Mouse (Mus musculus) urinary bladder, postnatal 14 days (tissue): ENCODE results near the gene Zdhhc1.
A peak's percentile ranks its signal among the peaks of the same experiment; 100 is the strongest.

Experiments
- DNase-seq: peaks from one replicate; pipeline ENCODE4 v3.0.0; 2021; ENCODE audit warnings: low spot score

The Zdhhc1 gene

GRCm38 (mm10) chr8:105496439-105497180 lies at the start of gene Zdhhc1:
Gene Zdhhc1 (minus strand): TSS chr8:105496902.
- peak; percentile 91 for DNase-seq

GRCm38 (mm10) chr8:105545249-105545648 lies 48.5 kb upstream of the Zdhhc1 start:
- no peak for DNase-seq

DNA sequence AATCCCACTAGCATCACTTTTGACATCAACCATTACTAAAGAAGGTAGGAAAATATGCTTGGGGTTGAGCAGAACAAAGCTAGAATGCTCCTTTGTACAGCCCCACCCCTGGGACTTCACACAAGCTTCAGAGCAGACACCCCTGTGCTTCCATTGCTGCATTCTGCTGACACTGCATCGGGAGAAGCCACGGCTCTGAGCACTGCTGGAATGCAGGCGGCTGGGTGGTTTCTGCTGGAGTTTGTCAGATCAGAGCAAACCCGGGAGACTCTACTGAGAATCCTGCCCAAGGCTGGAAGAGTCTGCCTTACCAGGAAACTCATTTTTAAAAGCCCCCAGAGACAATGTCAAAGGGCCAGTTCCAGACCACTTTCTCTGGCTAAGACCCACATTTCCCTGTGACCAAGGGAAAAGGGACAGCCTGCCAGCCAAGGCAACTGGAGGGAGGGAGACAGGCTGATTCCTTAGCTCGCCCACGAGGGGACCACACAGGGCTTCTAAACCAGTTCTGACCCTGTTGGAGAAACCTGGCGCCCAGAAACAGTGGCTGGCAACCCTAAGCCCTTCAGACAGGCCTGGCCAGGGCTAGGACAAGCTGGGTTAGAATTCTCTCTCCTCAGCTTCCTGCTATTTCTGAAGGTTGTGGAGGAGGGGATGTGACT lies 48.0 kb upstream of the Zdhhc1 start:
- DNase-seq, result peak; percentile 35

GRCm38 (mm10) chr8:105543703-105544102 lies 47.0 kb upstream of the Zdhhc1 start:
- DNase-seq, result no peak

GRCm38 (mm10) chr8:105542808-105543207 lies 46.1 kb upstream of the Zdhhc1 start:
- DNase-seq, result no peak

GRCm38 (mm10) chr8:105542032-105542656 lies 45.4 kb upstream of the Zdhhc1 start:
- no peak for DNase-seq

GRCm38 (mm10) chr8:105538940-105539339 lies 42.2 kb upstream of the Zdhhc1 start:
- no peak for DNase-seq

GRCm38 (mm10) chr8:105537011-105537677 lies 40.4 kb upstream of the Zdhhc1 start:
- peak; percentile 54 for DNase-seq

DNA sequence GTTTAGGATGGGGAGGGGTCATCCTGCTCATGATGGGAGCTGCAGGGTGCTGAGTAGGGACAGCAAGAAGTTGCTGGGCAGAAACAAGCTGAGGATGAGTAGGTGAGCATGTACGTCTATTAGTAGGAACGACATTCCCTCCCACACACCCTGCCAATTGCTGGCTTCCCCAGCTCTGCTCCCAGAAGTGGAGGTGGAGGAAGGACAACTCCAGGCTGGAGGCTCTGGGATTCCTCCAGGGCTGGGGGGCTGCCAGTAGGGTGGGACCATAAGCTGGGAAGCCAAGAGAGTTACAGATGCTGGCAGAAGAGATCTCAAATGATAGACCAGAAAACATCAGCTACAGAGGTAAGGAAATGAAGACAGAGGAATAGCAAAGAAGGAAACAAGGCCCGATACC lies 39.8 kb upstream of the Zdhhc1 start:
- peak; percentile 43 for DNase-seq

DNA sequence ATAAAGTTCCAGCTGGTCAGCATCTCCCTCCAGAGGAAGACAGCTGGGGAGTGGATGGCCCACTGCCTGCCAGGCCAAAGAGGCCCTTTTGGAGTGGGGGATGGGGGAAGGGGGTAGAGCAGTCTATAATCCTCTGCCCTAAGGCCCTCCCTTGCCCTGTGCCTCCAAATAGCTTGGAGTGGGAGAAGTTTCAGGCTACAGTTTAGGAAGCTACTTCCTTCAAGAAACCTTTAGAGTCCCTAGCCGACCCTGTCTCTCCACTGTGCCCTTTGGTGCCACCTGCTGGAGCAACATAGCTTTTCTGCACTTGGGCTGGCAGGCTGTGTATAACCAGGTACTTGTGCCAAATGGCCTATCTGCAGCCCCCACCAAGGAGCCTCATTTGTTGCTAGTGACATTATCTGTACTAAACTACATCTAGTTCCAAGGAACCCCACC lies 37.2 kb upstream of the Zdhhc1 start:
- DNase-seq, result peak; percentile 82

GRCm38 (mm10) chr8:105533439-105533838 lies 36.7 kb upstream of the Zdhhc1 start:
- no peak for DNase-seq

DNA sequence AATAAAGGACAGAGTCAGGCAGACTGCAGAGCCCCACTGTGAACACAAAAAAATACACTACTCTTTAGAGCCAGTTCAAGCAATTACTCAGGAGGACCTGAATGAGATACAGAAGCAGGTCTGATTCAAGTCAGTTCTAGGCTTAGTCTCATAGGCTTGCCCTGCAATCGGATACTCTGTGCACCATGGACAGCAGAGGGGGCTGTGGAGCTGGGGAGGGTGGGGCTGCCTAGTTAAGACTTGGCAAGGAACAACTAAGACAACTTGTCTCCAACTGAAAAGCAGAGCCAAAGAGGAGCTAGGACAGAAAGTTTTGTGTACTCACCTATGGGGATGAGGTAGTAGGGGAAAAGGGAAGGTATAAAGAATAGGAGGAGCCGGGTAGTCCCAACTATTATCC lies 35.1 kb upstream of the Zdhhc1 start:
- DNase-seq, result peak; percentile 81

DNA sequence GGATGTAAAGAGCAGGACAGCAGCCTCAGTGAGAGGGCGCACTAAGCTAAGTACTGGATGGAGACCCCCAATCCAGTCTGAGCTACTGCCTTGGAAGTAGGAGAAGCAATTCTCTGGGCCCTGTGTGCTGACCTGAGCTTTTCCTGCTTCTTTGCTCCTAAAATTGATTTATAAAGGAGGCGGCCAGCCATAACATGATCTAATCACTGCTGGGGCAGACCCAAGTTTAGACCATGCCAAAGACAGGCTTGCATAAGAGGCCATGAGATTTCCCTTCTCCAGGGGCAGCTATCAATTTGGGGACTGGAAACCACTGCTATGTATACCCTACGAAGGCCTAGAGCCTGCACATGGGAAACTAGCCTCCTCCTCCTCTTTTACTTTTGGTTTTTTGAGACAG lies 32.6 kb upstream of the Zdhhc1 start:
- DNase-seq, result peak; percentile 60

- no peak for DNase-seq
These were observed 31.5 kb upstream of the Zdhhc1 start for GRCm38 (mm10) chr8:105528206-105528605.

DNA sequence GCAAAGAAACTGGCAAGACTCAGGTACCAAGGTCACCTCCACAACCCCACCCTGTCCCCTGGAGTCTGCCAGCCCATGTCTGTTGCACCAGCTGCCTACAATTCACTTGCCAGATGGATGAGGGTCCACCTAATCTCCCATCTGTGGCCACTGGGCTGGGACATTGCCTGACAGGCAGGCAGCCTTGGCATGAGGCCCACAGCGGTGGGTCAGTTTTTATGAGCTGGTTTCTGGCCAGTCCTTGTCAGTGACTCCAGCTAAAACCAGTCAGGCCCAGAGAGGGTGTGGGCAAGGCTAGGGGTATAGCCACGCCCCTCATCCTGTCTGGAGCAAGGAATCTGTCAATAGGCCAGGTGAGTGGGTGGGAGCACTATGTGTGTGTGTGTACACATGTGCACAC lies 30.4 kb upstream of the Zdhhc1 start:
- DNase-seq, result no peak

DNA sequence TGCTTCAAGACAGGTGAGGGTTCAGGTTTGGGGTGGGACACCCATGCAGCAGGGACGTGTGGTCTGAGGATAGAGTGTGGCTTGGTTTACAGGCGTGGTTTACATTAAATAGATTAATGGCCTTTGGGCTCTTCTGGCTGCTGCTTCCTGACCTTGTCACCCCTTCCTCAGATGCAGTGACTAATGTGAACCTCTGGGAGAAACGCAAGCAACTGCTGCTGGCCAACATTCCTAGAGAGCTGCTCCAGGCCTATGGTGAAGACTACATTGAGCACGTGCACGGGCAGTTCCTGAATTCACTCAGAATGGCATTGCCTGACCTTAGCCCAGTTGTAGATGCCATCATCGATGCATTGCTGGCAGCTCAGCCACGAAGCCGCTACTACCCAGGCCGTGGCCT lies 26.2 kb upstream of the Zdhhc1 start:
- DNase-seq, result no peak

- DNase-seq, result no peak
These were observed 25.5 kb upstream of the Zdhhc1 start for GRCm38 (mm10) chr8:105521995-105522769.

DNA sequence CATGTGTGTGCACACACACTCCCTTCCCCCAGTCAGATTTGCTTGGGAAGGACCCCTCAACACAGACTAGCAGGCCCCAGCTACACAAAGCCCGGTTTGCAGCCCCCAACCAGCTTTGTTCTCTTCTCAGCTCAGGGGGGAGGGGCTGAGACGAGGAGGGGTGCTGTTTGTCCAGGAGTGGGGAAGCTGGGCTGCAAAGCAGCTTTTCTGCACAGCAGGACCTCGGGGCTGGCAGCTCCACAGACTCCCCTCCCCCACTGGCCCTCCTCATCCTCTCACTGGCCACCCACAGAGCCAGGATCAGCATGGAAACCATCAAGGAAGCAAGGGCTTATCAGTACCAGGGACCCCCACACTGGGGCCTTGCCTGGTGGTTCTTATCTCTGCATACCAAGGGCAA lies 24.4 kb upstream of the Zdhhc1 start:
- DNase-seq, result no peak

DNA sequence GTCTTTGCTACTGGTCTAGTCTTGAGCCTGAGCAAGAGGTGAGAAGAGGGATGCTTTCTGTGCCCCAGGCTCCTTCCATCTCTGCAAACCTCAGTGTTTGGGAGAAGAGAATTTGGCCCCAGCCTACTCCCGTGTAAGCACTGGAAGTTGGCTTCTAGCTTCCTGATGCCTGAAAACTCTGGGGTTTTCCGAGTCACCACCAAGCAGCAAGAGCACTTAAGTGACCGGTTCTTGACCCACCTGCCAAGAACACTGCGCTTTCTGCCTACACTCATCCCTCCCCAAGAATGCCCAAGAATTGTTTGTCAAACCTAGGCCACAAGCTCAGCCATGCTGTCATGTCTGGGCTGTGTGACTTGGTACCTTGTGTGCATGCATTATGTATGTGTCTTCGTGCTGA lies 23.8 kb upstream of the Zdhhc1 start:
- DNase-seq, result no peak

DNA sequence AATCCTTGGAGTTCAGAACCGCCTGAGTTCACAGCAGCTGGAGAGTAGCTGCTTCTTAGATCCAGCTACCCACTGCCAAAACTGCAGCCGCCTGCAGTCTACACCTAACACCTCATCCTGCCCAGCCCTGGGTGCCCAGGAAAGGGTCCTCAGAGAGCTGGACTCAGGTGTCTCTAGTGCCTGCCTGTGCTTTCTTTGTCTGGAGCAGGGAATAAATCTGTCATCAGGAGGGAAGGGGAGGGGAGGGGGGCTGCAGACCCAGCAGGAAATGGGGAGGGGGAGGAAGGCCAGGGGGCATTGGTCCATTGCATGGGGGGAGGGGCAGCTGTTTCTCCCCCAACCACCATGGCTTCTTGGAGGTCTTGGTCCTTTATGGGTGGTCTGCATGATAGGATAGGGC lies 22.9 kb upstream of the Zdhhc1 start:
- no peak for DNase-seq

GRCm38 (mm10) chr8:105518436-105519313 lies 22.0 kb upstream of the Zdhhc1 start, which contains the start of gene Hsd11b2:
Gene Hsd11b2 (plus strand): TSS chr8:105518755.
- peak; percentile 42 for DNase-seq
